Comparison of ENCODE assay signal across 21 mouse cellular contexts in genomic region chr7:65345314-65345713, GRCm38 (mm10).
DNase-seq lines count a peak whose midpoint lies in the region; ATAC-seq lines count a peak whose summit lies in the region.
"Had no signal": no experiment of that assay in that cellular context is flagged by ENCODE, and none has a peak within 500 bp of the region (broad histone marks: within the 10 kb centered on the region; RNA-seq: fewer than 3 reads in every experiment).

No protein-coding gene starts in this region.

- intact Hi-C loops in heart, postnatal 14 days (cut with DNase I), result no loop called here

- DNase-seq in frontal cortex, postnatal 10 days (ENCODE audit: low spot score in 2 of 2), result no peak
- DNase-seq in 3T3-L1 (ENCODE audit: low read depth, low spot score), result peak; percentile 50
- DNase-seq in brain, adult 2 months (ENCODE audit: low read depth, low spot score), result peak; percentile 56
- no peak for DNase-seq in layer of hippocampus, adult 9-10 months (ENCODE audit: low spot score)
- DNase-seq in heart, postnatal 14 days, result no peak
- DNase-seq: adrenal gland, adult 2 months; adrenal gland, adult 8-10 months; adrenal gland, postnatal 10 days; adrenal gland, postnatal 14 days; adrenal gland, postnatal 25 days; adrenal gland, postnatal 36 days; B cell, adult 2 months; cerebellum, adult 11 months; cerebellum, adult 11-12 months; cerebellum, adult 18-20 months; cerebellum, adult 2 months; cerebellum, adult 8-10 months had no signal

- peak; percentile 59; the same call in 1 of the 2 replicates for ATAC-seq in frontal cortex, adult (ENCODE audit: low TSS enrichment)
- ATAC-seq: activated CD4-positive, CD25-positive, alpha-beta regulatory T cell, adult 4 months; CD4-positive, CD25-positive, alpha-beta regulatory T cell, adult 4 months; Patski had no signal

Comparison
In these comparisons a context has a peak if more than half of its experiments do, and no peak if none do; other contexts are left out.
1. DNase-seq: peak in 3T3-L1 (single experiment) and brain, adult 2 months (single experiment); none in frontal cortex, postnatal 10 days (0 of 2), layer of hippocampus, adult 9-10 months (single experiment) and heart, postnatal 14 days (0 of 2).